8 mouse cellular contexts compared by ENCODE assay signal in the genomic region with DNA sequence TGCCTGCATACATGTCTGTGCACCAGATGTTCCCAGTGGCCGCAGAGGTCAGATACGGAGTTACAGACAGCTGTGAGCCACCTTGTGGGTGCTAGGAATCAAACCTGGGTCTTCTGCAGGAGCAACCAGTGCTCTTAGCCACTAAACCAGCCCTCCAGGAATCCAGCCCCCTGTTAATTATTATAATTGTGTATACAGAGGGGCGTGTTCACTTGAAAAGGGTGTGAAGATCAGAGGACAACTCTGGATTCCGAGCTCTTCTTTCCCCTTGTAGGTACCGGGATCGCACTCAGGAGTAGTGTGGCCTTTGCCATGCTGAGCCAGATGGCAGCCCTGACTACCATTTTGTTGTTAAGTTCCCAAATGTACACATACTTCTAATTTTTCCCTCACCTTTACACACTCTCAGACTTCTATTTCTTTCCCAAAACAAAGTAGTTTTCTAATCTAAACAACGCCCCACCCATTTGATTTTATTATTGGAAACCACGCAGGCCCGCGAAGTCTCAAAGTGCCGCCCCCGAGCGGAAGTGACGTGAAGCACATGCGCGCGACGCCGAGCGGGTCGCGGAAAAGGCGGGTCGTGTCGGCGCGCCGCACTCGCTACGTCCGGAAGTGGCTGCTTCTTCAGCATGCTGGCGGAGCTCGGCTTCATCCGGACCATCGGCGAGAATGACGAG. TPM values are rescaled to one million over a fixed set of nuclear protein-coding genes. Genes with fewer than 3 reads are reported as not detected.
DNase-seq lines count a peak whose midpoint lies in the region; ATAC-seq lines count a peak whose summit lies in the region.

Ddx27 (plus strand) TSS at position 492 of the 680 bp plus-strand sequence.

- peaks cover 8% of the 10 kb centered on the region for H3K4me1 ChIP-seq in hindbrain, embryonic 11.5 days (replicated peaks; ENCODE audit: control insufficient read depth, insufficient read depth, low read length)

- H3K36me3 ChIP-seq in hindbrain, embryonic 11.5 days (ENCODE audit: control insufficient read depth, insufficient read depth, low read length), result peaks cover under 1% of the 10 kb centered on the region; the same call in 1 of the 2 replicates

- DNase-seq in Muller cell, postnatal 12 days (ENCODE audit: inconsistent ontology term), result peak; percentile 93
- DNase-seq in cerebellum, adult 9-11 months, result peak; percentile 89
- peak; percentile 78 to 93 for DNase-seq in frontal cortex, adult 2 months (ENCODE audit: extremely low spot score in 1 of 2, low spot score in 1 of 2)
- DNase-seq in hindbrain, embryonic 11.5 days (ENCODE audit: low spot score), result peak; percentile 95
- DNase-seq in layer of hippocampus, postnatal 10 days (ENCODE audit: low spot score in 2 of 2), result peak; percentile 92 to 93
- DNase-seq in lung, postnatal 10 days, result peak; percentile 95
- DNase-seq in ovary, postnatal 36 days (ENCODE audit: low spot score), result peak; percentile 91
- DNase-seq in thymus, postnatal 25 days, result peak; percentile 92

- peak within 1 kb of the TSS; percentile 95 for H3K4me3 ChIP-seq in hindbrain, embryonic 11.5 days (ENCODE audit: low read depth, low read length)

- peak within 1 kb of the TSS; percentile 83 for H3K9ac ChIP-seq in hindbrain, embryonic 11.5 days (ENCODE audit: low read depth, low read length)

- peak; percentile 89 for ATAC-seq in hindbrain, embryonic 11.5 days (ENCODE audit: low FRiP score)

- no peaks in the 10 kb centered on the region for H3K9me3 ChIP-seq in hindbrain, embryonic 11.5 days (ENCODE audit: control insufficient read depth, low read length)

- H3K4me2 ChIP-seq in hindbrain, embryonic 11.5 days (replicated peaks; ENCODE audit: low read depth, low read length), result peak within 1 kb of the TSS; percentile 90

- H3K27ac ChIP-seq in hindbrain, embryonic 11.5 days (ENCODE audit: low read depth, low read length), result 0 out of 2 replicates have a peak within 1 kb of the TSS, but pooled peaks have one; percentile 24

- no peaks in the 10 kb centered on the region for H3K27me3 ChIP-seq in hindbrain, embryonic 11.5 days (ENCODE audit: control insufficient read depth, insufficient read depth, low read length)

- WGBS in hindbrain, embryonic 11.5 days, result 3% methylated on average over 37 of the region's 37 CpGs

RNA-seq across cellular contexts. Expression of gene Ddx27, which starts in this region (rescaled TPM):
- 36.7 and 42.6 TPM in 2 replicates for polyA plus RNA-seq in frontal cortex, adult 2 months (2012; rRNA removed)
- polyA plus RNA-seq in hindbrain, embryonic 11.5 days (2014; fragmentation: Nextera tagmentation; extraction: Ambion mirVana), result 37.9 and 40.4 TPM in 2 replicates
- total RNA-seq in layer of hippocampus, postnatal 10 days (2021), result 10 to 100 TPM; 34.8 to 36.1 TPM

Comparison
In these comparisons a context has a peak if more than half of its experiments do, and no peak if none do; other contexts are left out.
1. Peak in every context shown above with its lines: DNase-seq, ATAC-seq, H3K4me3 ChIP-seq and H3K27ac ChIP-seq.